Mouse (Mus musculus): ENCODE results near the gene Ttc16. TPM values are rescaled to one million over a fixed set of nuclear protein-coding genes. Genes with fewer than 3 reads are reported as not detected.
A peak's percentile ranks its signal among the peaks of the same experiment; 100 is the strongest.

Ttc16 gene
- total RNA-seq, 1 experiment from 2014 or later: 0.15 TPM

- no peak for DNase-seq
These were observed 31.0 kb downstream of the Ttc16 start for GRCm38 (mm10) chr2:32744272-32744982.

DNA sequence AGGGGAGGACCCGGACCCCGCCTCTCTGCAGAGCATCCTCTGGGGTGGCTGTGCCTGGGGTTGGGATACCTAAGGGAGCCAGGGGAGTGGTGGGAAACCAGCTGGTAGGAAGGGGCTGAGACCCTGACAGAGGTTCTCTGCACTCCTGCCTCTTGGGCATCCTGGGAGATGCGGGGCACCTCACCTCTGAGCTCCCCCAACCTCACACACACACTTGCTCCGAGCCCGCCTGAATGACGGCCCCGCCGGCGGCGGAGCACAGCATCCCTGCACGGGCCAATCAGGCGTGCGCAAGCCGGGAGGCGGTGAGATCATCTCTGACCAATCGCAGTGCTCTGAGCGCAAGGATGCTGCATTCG, 33.3 kb downstream of the Ttc16 start:
- no peak for DNase-seq

DNA sequence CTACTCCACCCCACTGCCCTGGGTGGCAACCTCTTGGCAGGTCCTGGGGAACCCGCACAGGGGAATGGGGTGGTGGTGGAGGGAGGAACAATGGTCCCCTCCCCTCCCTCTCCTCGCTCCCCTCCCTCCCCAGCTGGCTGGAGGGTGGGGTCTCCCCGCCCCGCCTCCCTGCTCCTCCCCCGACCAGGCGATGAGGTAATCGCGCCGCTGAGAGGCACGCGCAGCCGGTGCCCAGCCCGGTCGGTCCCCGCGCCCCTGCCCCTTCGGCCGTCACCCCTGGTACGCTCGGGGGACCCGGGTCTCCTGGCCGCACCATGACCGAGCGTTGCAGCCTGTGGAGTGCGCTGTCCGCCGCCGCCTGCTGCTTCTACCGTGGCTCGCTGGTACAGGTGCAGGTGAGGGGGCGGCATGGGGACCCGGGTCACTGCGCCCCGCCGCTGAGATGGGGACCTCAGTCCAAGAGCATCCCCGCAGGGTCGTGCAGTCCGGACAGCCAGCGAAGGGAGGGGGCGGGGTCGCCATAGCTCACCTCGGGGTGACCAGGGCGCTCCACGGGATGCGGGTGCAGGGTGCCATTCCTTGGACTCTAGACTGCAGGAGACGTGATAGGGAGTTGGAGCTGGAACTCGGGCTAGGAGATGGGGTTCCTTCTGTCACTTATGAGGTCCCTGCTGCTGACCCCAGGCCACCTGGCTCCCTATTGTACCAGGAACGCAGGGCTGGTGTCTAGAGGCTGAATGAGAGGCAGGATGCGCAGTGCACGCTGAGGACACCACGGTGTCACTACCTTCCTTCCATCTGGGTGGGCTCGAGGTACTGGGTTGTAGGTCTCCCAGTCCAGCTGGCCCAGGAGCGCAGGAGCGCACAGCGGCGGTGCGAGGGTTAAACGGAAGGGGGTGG, 33.9 kb downstream of the Ttc16 start:
- DNase-seq: peak; percentile 56

GRCm38 (mm10) chr2:32740916-32741272, 34.5 kb downstream of the Ttc16 start, which contains the start of gene 6330409D20Rik:
Gene 6330409D20Rik, minus strand, starts transcription at chr2:32741016.
- DNase-seq: no peak

GRCm38 (mm10) chr2:32739311-32739710, 36.1 kb downstream of the Ttc16 start:
- peak; percentile 34 for DNase-seq

- DNase-seq: no peak
These were observed 38.4 kb downstream of the Ttc16 start for GRCm38 (mm10) chr2:32737008-32737407.

GRCm38 (mm10) chr2:32736306-32736829, 39.1 kb downstream of the Ttc16 start:
- DNase-seq: no peak

GRCm38 (mm10) chr2:32734933-32735332, 40.5 kb downstream of the Ttc16 start:
- DNase-seq: peak; percentile 38

GRCm38 (mm10) chr2:32734480-32734879, 41.0 kb downstream of the Ttc16 start:
- DNase-seq: no peak

- no peak for DNase-seq
These were observed 42.7 kb downstream of the Ttc16 start for GRCm38 (mm10) chr2:32732695-32733094.

GRCm38 (mm10) chr2:32731911-32732310, 43.5 kb downstream of the Ttc16 start:
- DNase-seq: no peak

DNA sequence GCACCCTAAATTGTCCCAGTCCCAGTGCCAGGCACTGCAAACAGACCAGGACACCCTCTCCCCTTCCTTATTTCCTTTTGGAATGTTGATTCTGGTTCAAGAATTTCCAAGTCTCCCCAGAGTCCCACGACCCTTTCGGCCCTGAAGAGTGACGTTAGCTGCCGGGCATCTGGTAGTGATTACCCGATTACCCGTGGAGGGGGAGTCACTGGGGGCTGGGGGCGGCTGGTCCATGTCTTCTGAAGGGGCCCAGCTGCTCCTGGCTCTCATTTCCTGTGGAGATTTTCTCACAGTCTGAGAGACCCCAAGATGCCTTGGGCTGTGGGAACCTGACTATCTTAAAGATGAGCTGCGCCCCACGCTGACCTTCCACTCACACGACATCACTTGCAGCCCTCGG, 44.6 kb downstream of the Ttc16 start:
- DNase-seq: no peak

DNA sequence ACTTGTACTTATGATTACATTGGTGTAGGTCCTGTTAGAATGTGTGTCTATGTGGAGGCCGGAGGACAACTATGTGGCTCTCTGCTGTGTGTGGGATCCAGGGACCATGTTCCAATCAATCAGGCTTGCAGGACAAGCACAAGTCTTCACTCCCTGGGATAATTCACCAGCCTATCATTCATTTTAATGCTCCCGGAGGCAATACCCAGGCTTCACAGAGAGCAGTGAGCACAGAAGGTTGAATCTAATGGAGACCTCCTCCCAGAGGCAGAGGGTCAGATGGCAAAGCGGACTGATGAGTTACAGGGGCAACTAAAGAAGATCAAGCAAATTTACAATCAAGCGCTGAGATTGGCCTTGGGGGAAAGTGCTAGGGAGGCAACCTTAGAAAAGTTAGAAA, 45.9 kb downstream of the Ttc16 start:
- DNase-seq: no peak

DNA sequence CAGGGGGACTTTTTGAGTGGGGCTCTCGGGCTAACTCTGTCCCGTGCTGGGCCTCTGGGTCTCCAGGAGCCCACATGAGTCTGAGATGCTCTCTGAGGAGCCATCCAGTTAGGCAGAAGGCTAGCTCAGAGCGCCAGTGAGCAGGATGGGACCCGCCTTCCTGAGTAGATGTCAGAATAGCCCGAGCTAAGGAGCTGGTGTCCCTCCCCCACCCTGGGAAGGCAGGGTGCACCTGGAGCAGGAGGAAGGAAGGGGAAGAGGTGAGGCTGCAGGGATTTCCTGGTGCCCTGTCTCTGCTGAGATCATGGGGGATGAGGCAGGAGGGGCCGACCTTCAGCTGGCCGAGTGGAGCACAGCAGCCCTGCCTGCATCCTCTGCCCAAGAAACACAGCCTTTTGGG, 47.0 kb downstream of the Ttc16 start:
- peak; percentile 51 for DNase-seq

DNA sequence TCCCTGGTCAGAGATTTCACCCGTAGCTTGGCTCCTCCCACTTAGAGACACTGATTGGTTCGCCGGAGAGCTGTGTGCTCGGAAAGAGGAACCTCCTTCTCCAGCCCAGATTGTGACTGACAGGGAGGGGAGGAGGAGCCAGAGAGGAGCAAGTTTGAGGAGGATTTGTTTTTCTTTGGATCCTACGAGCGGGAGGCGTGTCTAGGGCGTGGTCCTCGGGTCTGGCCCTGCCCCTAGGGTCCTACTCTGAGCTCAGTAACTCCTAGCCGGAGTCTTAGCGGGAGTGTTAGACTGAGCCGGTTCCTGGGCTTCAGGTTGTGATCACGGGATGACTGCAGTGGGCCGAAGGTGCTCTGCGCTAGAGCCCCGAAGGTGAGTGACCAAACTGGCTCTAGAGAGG, 48.0 kb downstream of the Ttc16 start:
- DNase-seq: peak; percentile 85

- DNase-seq: no peak
These were observed 50.3 kb downstream of the Ttc16 start for GRCm38 (mm10) chr2:32724832-32725790.

- no peak for DNase-seq
These were observed 51.3 kb downstream of the Ttc16 start for GRCm38 (mm10) chr2:32724149-32724548.

GRCm38 (mm10) chr2:32722581-32722980, 52.9 kb downstream of the Ttc16 start:
- no peak for DNase-seq

DNA sequence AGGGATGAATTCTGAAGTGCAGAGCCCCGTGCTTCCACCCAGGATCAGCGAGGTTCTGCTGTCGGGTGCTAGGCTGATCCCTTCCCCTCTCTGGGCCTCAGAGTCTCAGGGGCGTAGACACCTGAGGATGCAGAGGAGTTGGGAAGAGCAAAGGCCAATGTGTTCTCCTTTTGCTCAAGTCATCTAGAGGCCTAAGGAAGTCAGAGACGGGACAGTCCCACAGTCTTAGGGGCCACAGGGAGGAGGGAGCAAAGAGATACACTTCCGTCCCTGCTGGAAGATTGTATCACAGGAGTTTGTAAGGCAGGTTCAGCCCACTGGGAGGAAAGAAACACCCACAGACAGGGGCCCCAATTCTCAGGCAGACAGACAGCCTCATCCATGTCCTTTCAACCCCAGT, 53.4 kb downstream of the Ttc16 start:
- no peak for DNase-seq

DNA sequence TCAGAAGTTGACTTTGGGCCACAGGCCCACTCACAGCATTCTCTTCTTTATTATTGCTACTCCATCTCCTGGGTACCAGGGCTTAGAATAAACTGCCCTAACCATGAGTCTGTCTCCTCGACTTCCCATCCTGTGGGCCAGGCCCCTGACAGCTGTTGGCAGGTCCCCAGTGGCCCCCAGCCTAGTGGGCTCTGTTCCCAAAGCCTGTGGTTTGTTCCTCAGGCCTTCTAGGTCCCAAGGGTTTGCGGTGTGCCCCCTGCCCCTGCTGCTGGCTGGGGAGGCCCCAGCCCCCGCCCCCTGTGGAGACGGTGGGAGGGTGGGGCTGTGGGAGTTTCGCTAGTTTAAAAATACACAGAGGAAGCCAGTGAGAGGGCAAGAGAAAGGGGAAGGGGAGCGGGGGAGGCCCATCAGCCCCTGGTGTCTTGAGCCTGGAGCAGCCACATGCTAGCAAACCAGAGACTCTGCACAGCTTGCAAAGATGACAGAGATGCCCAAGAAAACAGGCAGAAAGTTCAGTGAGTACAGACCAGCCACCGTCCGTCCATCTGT, 54.7 kb downstream of the Ttc16 start, which contains the start of gene Sh2d3c:
Gene Sh2d3c (plus strand): TSS at position 375 of the 549 bp plus-strand sequence.
- DNase-seq: no peak

GRCm38 (mm10) chr2:32720053-32720452, 55.4 kb downstream of the Ttc16 start:
- no peak for DNase-seq

GRCm38 (mm10) chr2:32718761-32719160, 56.7 kb downstream of the Ttc16 start:
- DNase-seq: no peak
